Mouse (Mus musculus) retina, adult 2 months (tissue): ENCODE measurements around the gene Gm6760.

Experiments used
- DNase-seq: peaks from one replicate; pipeline ENCODE4 v3.0.0-alpha.2; 2012; ENCODE audit warnings: low read depth, low spot score

Gene Gm6760

DNA sequence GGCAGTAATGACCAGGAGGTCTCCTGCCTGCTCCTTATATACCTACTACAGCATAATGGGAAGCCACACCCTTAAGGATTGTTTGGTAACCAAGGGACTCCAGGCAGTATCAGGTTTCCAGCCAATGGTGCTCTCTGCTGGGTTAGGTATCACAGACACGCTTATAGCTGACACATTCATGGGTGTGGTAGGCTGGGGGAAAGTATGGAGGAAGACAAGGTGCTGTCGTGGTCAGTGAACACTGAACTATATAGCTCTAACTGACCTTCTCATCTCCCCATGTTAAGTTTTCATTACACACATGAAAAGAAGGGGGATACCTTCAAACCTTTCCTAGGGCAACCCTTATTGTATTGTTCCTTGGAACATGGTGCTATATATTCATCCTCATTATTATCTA is at the start of gene Gm6760:
TSS of gene Gm6760 (minus strand) at position 101 of the 400 bp plus-strand sequence.
- DNase-seq: no peak

GRCm38 (mm10) chrX:64181246-64181645 is 29.2 kb upstream of the Gm6760 start:
- no peak for DNase-seq

DNA sequence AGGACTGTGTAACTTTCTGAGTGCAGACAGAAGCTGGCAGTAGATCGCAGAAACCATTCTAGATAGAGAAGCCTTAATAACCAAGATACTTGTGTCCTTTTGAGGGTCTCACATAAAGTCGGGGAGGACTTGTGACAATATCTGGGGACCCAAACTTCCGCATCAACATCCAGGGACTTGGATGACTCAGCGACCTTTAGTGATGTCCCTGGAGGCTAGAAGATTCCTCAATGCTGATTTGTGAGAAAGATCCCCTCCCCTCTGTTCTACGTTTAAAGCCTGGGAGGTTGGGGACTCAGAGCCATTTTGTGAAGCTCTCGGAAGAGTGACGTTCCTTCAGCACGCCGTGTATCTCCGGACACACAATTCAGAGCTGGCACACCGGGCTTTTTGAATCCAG is 21.2 kb upstream of the Gm6760 start, which contains the start of gene 3830417A13Rik:
TSS of gene 3830417A13Rik (plus strand) at position 301 of the 400 bp plus-strand sequence.
- no peak for DNase-seq
